ENCODE assay signal across 27 mouse cellular contexts in the genomic region with DNA sequence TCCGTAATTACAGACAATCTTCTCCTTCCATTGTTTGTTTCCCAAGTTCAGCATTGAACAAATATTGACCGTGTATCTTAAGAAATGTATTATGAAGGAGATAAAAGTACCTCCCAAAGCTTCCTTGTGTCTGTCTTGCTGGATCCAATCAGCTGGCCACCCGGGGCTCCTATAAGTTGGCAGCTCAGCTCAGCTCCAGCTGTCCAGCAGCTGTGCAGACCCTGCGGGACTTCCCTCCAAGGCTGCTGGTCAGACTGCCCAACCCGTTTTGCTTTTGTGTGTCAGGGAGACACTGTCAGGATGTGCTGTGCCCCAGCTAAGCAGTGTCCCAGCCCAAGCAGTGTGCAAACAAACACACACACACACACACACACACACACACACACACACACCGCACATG.
DNase-seq lines count a peak whose midpoint lies in the region; ATAC-seq and TF ChIP-seq lines count a peak whose summit lies in the region.
"Had no signal": no experiment of that assay in that cellular context is flagged by ENCODE, and none has a peak within 500 bp of the region (broad histone marks: within the 10 kb centered on the region; RNA-seq: fewer than 3 reads in every experiment).

No protein-coding gene starts in this region.

- no peaks in the 10 kb centered on the region for H3K27me3 ChIP-seq in heart, embryonic 10.5 days (ENCODE audit: insufficient read depth, poor library complexity, severe bottlenecking)
- no peaks in the 10 kb centered on the region for H3K27me3 ChIP-seq in lung, embryonic 14.5 days (ENCODE audit: insufficient read depth, low read length)
- H3K27me3 ChIP-seq: CH12.LX; embryonic facial prominence, embryonic 12.5 days; embryonic facial prominence, embryonic 15.5 days; hindbrain, embryonic 12.5 days; hindbrain, embryonic 15.5 days had no signal

- H3K4me3 ChIP-seq in heart, embryonic 10.5 days: no peak overlapping the region
- no peak overlapping the region for H3K4me3 ChIP-seq in lung, embryonic 14.5 days (ENCODE audit: low read depth, low read length)
- no peak overlapping the region for H3K4me3 ChIP-seq in lung, adult 2 months (replicated peaks; ENCODE audit: extremely low read depth, low read depth, low read length)
- H3K4me3 ChIP-seq: embryonic facial prominence, embryonic 12.5 days; embryonic facial prominence, embryonic 15.5 days; gastrocnemius, adult 2 months; hindbrain, embryonic 12.5 days; hindbrain, embryonic 15.5 days had no signal

- H3K4me1 ChIP-seq in heart, embryonic 10.5 days: 0 out of 2 replicates have a peak, but pooled peaks cover 6% of the 10 kb centered on the region
- H3K4me1 ChIP-seq in lung, embryonic 14.5 days (ENCODE audit: insufficient read depth): no peaks in the 10 kb centered on the region
- no peaks in the 10 kb centered on the region for H3K4me1 ChIP-seq in lung, adult 2 months (ENCODE audit: control insufficient read depth, insufficient read depth, low read length)
- H3K4me1 ChIP-seq: embryonic facial prominence, embryonic 12.5 days; embryonic facial prominence, embryonic 15.5 days; hindbrain, embryonic 12.5 days; hindbrain, embryonic 15.5 days had no signal

- H3K9me3 ChIP-seq in heart, embryonic 10.5 days: no peaks in the 10 kb centered on the region
- H3K9me3 ChIP-seq in lung, embryonic 14.5 days (ENCODE audit: low read depth, low read length): no peaks in the 10 kb centered on the region
- H3K9me3 ChIP-seq: embryonic facial prominence, embryonic 12.5 days; embryonic facial prominence, embryonic 15.5 days; hindbrain, embryonic 12.5 days; hindbrain, embryonic 15.5 days had no signal

- WGBS in heart, embryonic 10.5 days: 79% methylated on average over 6 of the region's 6 CpGs
- WGBS in lung, embryonic 14.5 days: 55% methylated on average over 6 of the region's 6 CpGs
- WGBS in lung, adult 2 months: 59% methylated on average over 6 of the region's 6 CpGs

- intact Hi-C loops in heart, postnatal 14 days (cut with DNase I): no loop called here

- no peak for TF ChIP-seq CTCF in lung, embryonic 14.5 days (IDR thresholded peaks at IDR 0.05; ENCODE audit: low read depth)
- TF ChIP-seq CTCF in lung, adult 2 months (IDR thresholded peaks at IDR 0.05; ENCODE audit: insufficient read depth, low read length): no peak

- no peak for TF ChIP-seq POLR2A in lung, adult 2 months (IDR thresholded peaks at IDR 0.05; ENCODE audit: borderline replicate concordance, extremely low read depth, low read depth, low read length)

- no peak overlapping the region for H3K4me2 ChIP-seq in lung, embryonic 14.5 days
- H3K4me2 ChIP-seq: embryonic facial prominence, embryonic 12.5 days; embryonic facial prominence, embryonic 15.5 days; heart, embryonic 11.5 days; hindbrain, embryonic 12.5 days; hindbrain, embryonic 15.5 days had no signal

- peak; percentile 5 to 29 for DNase-seq in heart, postnatal 14 days
- no peak for DNase-seq in heart, embryonic 10.5 days (ENCODE audit: low spot score)
- peak; percentile 24 for DNase-seq in lung, embryonic 14.5 days
- no peak for DNase-seq in lung, adult 2 months
- DNase-seq in testis, postnatal 10 days (ENCODE audit: low spot score): peak; percentile 53
- DNase-seq in testis, postnatal 14 days (ENCODE audit: low spot score): no peak
- no peak for DNase-seq in adrenal gland, adult (ENCODE audit: inconsistent age in 2 of 2, low spot score in 1 of 2)
- DNase-seq: adrenal gland, adult 2 months; adrenal gland, postnatal 14 days; B cell, adult 2 months; cerebellum, adult 11 months; cerebellum, adult 2 months; cerebellum, adult 9-11 months; cerebellum, postnatal 25 days; forebrain, postnatal 0 days; gastrocnemius, adult 2 months; gastrocnemius, postnatal 14 days; heart, adult 11 months had no signal

- no peaks in the 10 kb centered on the region for H3K36me3 ChIP-seq in heart, embryonic 10.5 days
- no peaks in the 10 kb centered on the region for H3K36me3 ChIP-seq in lung, embryonic 14.5 days (ENCODE audit: insufficient read depth)
- H3K36me3 ChIP-seq: embryonic facial prominence, embryonic 12.5 days; embryonic facial prominence, embryonic 15.5 days; G1E; hindbrain, embryonic 12.5 days; hindbrain, embryonic 15.5 days had no signal

- no peak overlapping the region for H3K9ac ChIP-seq in lung, embryonic 14.5 days
- H3K9ac ChIP-seq: embryonic facial prominence, embryonic 12.5 days; embryonic facial prominence, embryonic 15.5 days; forebrain, postnatal 0 days; hindbrain, embryonic 12.5 days; hindbrain, embryonic 15.5 days had no signal

- no peak overlapping the region for H3K27ac ChIP-seq in heart, embryonic 10.5 days
- no peak overlapping the region for H3K27ac ChIP-seq in lung, embryonic 14.5 days (ENCODE audit: low read depth)
- H3K27ac ChIP-seq: embryonic facial prominence, embryonic 12.5 days; embryonic facial prominence, embryonic 15.5 days; gastrocnemius, adult 2 months; hindbrain, embryonic 12.5 days; hindbrain, embryonic 15.5 days had no signal

- no peak for ATAC-seq in lung, embryonic 14.5 days (ENCODE audit: insufficient read depth)
- ATAC-seq: forebrain, embryonic 14.5 days; forebrain, postnatal 0 days; Patski had no signal

Comparison
In these comparisons a context has a peak if more than half of its experiments do, and no peak if none do; other contexts are left out.
1. DNase-seq: peak in heart, postnatal 14 days (2 of 2), lung, embryonic 14.5 days (single experiment) and testis, postnatal 10 days (single experiment); none in heart, embryonic 10.5 days (single experiment), lung, adult 2 months (single experiment), testis, postnatal 14 days (single experiment) and adrenal gland, adult (0 of 2).